Mouse (Mus musculus) G1E (cell line): ENCODE data around the gene F830045P16Rik.
A peak's percentile ranks its signal among the peaks of the same experiment; 100 is the strongest.

Experiments used
- CTCF ChIP-seq: IDR thresholded peaks from 2 replicates; pipeline ENCODE4 v1.5.1; 2012; ENCODE audit warnings: low read depth, low read length, inconsistent platforms, mixed read lengths
- GATA1 ChIP-seq: IDR thresholded peaks from 2 replicates; pipeline ENCODE4 v1.6.1; 2012; ENCODE audit warnings: borderline replicate concordance, low read length, inconsistent platforms, mixed read lengths
- TAL1 ChIP-seq: conservative IDR thresholded peaks from 2 replicates; pipeline ENCODE4 v1.6.1; 2012; ENCODE audit warnings: low read depth, low read length, inconsistent platforms, mixed read lengths

GRCm38 (mm10) chr2:129420897-129421561 is 115.4 kb downstream of the F830045P16Rik start:
- TF ChIP-seq CTCF, result no peak
- peak; percentile 61 for TF ChIP-seq TAL1
- no peak for TF ChIP-seq GATA1
